Mouse (Mus musculus): ENCODE measurements at regions not wholly inside any gene's neighbourhood (a gene's known extent, or its start where the extent isn't known, plus 50 kb on each side); places are given as distances from the start of the nearest gene placed in this dataset.

- no peak for TF ChIP-seq MAFK (IDR thresholded peaks at IDR 0.05; ENCODE audit: insufficient read depth, low read depth, low read length)
- TF ChIP-seq HCFC1 (IDR thresholded peaks at IDR 0.05; ENCODE audit: borderline replicate concordance, insufficient read depth, low read length): no peak
- no peak for TF ChIP-seq CHD2 (IDR thresholded peaks at IDR 0.05; ENCODE audit: low read depth, low read length)
Measured at GRCm38 (mm10) chr11:71675714-71676313, 73.9 kb upstream of the Wscd1 start.
